Mouse (Mus musculus) CD4-positive, CD25-positive, alpha-beta regulatory T cell, adult 4 months (primary cell): ENCODE measurements around the gene Rffl. TPM values are rescaled to one million over a fixed set of nuclear protein-coding genes. Genes with fewer than 3 reads are reported as not detected.
A peak's percentile ranks its signal among the peaks of the same experiment; 100 is the strongest.

ENCODE experiments used
- ATAC-seq: one replicate; pipeline ENCODE4 v1.8.0; 2017
- polyA plus RNA-seq, 2 experiments: library from polyadenylated mRNA; unstranded; fragments of 100-300 nt; shearing (Covaris generic); gene quantifications; one replicate each; pipeline ENCODE4 v1.2.1; 2017

The Rffl gene
- polyA plus RNA-seq, 2 experiments from 2014 or later = 8.6 to 10.2 TPM

DNA sequence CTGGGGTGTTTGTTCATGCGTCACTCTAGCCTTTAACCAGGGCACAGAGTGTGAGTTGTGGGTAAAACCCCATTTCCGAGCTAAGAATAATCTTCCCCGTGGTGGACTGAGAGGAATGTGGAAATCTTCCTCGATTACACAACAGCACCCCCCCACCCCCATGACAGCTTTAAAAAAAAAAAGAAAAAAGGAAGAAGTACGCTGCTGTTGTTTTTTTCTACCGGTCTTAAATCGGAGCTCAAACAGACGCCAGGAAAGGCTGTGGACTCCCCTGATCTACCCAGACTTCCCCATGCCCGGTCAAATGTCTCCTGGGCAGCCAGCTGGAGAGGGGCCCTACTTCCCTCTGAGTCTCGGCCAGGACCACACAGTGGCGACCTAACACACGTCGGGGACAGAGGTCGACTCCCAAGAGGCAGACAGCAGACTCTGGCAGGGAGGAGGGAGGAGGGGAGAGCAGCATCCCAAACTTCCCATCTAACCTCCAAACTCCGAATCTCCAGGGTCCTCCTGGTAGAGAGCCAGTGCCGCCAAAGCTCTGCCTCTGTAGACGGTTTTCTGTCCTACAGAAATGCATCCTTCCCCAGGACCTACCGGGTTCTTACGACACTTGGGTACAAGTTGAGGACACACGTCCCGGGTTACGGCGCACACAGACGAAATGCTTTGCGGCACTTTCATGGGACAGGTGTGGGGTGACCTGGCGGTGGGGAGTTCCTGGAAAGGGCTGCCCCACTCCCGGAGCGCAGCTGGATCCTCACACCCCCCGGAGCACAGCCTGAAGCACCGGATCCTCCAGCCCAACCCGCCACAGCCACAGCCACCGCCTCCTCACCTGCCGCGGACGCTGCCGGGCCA, 608 bp downstream of the Rffl start:
- ATAC-seq = peak; percentile 51

DNA sequence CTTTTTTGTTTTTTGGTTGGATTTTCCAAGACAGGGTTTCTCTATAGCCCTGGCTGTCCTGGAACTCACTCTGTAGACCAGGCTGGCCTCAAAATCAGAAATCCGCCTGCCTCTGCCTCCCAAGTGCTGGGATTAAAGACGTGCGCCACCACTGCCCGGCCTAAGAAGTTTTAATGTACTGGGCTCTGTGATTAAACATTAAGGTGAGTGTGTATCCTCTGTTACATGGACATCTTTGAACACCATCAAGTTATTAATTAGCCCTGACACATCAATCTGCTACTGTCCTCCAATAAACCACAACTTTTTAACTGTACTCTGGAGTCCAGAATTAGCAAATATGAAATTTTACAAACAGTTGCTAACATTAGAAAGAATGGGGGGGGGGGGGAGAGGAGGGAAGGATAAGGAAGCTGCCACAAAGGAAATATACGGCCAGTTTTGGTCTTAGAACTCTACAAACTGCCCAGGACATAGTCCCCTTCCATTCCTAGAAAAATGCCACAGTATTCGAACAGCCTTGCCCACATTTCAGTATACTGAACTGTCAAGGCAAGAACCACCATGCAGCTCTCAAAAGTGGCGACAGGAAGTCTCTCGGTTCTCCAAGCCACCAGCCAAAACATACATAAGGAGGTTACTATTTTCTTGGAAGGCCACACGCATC, 1.4 kb downstream of the Rffl start:
- no peak for ATAC-seq

DNA sequence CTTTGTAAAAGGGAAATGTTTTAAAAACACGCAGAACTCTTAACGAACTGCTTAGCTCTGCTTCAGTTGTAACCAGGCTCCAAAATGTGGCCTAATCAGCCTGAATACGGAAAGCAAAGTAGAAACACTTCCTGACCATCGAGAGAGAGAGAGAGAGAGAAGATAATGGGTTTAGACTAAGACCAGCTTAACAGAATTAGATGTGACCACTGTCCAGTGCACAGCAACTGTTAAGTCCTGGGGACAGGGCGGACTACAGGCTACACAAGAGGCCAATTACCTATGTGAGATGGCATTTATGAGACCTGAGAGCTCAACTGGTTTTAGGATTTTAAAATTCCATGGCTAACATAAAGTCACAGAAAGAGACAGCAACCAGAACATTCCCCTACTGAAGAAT, 3.1 kb downstream of the Rffl start:
- ATAC-seq = no peak

DNA sequence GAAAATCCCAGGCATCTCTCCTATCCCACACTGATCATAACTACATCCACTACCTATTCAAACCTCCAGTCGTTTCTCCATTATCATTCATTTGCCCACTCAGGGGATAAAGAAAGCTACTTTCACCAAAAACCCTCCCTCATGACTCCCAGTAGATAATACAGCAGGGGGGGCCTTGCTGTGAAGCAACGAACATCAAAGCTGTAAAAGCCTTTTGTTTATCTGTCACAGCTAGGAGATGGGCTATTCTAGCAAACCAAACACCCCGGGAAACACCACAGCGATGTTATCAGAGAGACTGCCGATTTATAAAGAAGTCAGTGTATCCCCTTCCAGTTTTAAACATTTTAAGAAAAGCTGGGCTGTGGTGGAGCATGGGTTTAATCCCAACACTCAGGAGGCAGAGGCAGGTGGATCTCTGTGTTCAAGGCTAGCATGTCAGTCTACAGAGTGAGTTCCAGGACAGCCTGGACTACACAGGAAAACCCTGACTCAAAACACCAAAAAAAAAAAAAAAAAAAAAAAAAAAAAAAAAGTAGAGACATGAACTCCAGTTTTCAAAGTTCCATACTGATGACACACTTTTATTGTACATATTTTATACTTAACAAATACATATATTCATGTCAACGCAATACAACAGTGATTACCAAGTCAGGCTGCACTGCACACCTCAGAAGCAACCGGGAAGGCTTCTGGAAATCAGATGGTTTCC, 4.0 kb downstream of the Rffl start:
- no peak for ATAC-seq

DNA sequence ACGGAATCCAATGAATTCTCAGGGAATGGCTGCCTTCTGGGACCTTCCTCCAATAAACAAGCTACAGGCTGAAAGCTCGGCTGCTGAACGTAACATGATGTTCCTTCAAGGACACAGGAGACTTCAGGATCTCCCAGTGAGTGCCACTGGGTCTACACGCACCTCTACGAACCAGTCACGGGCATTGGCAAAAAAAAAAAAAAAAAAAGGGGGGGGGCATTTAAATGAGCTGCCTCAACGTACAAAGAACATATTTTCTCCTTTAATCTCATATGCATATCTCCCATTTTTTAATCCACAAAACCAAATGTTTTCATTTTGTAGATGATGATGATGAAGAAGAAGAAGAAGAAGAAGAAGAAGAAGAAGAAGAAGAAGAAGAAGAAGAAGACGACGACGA, 5.1 kb downstream of the Rffl start:
- ATAC-seq = no peak

DNA sequence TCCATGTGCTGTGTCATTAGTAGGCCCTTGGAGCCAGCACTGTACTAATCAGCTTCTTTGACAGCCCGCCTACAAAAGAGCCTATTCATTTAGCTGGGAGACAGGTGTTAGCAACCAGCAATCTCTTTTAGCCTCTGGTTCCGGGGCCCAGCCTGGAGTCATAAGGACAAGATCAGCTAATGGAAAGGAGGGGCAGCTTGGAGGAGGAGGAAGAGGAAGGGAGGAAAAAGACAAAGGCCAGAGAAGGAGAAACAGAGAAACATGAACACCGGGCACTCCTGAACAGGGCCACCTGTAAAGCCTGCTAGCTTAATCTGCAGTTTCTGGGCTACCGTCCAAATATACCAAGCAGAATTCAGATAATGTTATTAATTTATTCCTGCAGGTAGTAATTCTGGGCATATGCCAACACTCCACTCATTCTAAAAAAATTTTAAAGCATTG, 7.5 kb downstream of the Rffl start:
- no peak for ATAC-seq

DNA sequence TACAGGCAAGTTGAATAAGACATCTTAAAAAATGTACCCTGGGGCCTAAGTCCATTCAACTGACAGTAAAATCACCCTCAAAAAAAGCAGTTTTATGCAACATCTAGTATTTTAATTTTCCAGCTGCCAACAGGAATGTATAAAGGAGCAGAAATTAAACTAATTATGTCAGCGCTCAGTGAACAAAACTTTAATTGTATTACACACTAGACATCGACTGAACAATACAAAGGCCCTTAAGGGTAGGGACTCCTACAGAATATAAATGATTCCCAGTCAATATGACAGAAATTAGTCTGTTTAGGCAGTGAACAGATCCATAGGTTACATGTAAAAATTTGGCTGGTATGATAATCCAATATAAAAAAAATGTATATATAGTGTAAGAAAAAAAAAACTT, 8.0 kb downstream of the Rffl start:
- no peak for ATAC-seq

DNA sequence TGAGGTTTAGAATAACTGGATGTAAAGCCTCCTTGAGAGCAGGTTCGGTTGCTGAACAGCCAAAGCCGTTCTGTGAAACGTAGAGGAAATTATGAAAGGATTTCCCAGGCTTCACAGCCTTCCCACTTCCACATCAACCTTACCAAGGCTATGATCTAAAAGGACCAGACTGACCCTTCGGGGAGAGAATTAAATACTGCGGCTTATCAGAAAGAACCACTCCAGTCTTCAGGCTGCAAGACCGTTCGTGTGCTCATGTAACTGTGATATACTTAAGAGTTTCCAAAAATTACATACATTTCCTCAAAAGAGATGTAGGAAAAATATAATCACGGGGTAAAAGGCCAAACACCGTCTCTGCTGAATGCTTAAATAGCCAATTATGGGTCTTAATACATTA, 8.4 kb downstream of the Rffl start:
- ATAC-seq = no peak

DNA sequence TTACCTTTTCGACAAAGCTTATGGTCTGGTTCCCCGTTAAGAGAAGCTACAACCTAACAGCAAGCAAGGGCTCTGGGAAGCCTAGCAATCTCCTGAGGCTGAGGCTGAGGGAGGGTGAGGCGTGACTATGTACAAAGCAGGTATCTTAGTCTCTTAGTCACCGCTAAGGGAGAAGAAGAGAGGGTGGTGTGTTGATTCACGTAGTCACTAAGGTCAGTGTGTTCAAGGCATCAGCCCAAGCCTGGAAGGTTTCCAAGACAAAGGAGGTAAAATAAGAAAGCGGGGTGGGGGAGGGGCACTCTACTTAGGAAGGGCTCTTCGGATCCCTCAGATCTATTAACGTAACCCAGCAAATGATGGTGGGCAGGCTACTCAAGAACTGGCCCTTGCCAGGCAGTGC, 9.5 kb downstream of the Rffl start:
- ATAC-seq = no peak

DNA sequence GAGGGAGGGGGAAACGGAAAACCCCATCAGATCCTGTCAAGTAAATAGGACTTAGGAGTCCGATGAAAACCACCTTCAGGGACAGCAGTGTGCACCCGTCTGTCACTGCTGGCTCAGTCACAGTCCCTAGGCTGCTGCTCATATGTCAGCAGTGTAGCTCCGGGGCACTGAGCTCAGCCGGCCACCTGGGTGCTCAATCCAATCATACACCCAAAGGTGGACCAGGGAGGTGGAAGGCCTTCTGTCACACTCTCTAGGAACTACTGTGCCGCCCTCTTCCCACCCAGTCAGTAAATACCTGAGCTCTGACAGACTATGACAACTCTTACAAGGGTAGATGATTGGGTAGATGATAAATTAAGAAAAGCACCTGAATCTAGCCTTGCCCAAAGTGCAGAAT, 10.3 kb downstream of the Rffl start:
- no peak for ATAC-seq

DNA sequence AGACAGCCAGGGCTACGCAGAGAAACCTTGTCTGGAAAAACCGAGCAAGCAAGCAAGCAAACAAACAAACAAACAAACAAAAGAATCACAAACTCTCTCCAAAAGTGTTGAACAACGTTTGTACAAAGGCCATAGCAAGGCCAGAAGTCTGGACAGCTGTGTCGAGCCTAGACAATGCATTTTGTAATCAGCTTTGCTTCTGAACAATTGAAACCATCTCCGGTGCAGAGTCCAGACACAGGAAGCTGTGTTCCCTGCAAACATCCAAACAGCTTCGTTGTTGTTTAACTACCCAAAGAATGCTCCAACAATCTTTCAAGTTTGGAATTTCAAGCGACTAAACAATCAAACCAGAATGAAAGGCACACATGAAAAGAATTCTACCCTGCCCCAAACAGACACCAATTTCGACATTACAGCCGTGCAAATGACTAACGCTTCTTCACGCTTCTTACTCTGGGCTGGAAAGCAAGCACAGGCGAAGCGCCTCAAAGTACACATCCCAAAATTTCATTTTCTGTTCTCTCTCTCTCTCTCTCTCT, 13.6 kb downstream of the Rffl start:
- no peak for ATAC-seq

DNA sequence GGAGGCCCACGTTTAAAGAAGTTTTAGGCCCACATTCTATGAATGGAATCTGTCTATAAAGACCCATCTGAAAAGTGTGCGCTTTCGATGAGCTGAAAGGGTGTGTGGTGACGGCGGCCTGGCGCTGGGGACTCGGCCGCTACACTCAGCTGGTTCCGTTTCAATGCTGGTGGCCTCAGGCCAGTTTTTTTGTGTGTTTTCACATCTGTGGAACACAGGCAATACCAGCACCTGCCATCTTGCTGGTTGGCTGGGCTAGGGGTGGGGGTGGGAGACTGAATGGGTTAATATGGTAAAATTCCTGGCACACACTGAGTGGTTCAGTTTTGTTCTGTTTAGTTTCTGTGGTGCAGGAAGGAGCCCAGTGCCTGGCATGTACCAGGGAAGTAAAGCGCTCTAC, 15.0 kb downstream of the Rffl start:
- ATAC-seq = no peak

DNA sequence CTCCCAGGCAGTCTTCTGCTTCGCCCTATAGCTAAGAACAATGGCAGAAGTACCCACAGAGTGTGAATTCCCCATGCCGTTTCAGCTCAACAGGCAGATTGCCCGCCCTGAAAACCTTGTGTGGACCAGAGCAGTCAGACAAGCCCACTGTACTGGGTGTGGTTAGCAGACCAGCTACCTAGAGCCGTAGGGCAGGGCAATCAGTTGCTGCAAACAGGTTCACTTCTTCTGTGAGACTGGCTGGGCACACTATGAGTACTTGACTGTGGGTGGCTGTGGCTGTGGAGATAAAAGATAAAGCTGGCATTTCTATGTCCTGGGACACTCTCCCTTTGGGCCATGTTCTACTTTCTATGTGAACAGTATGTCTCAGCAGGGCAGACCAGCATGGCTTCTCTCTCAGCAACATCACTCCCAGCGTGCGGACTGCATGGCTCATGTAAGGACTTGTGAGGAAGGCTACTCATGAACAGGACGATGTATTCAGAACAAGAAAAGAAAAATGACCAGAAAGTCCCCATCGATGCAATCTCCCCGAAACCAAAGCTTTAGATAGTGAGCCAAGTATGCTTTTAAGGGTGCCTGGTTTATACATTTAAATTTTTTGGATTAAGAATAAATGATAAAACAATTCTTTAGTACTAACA, 15.6 kb downstream of the Rffl start:
- ATAC-seq = no peak

DNA sequence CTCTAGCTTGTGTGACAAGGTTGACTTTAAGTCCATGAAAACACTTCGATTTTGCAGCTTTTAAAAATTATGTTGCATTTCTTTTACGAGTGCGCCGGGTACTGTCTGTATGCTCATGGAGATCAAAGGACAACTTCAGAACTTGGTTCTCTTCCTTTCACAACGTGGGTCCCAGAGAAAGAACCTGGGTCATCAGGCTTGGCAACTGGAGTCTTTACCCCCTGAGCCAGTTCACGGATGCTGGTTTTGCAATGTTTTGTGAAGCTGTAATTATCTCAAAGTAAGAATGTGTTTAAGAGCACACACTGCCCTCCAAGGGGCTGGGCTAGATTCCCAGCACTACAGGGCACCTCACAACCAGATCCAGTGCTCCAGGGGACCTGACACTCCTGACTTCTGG, 16.9 kb downstream of the Rffl start:
- no peak for ATAC-seq

DNA sequence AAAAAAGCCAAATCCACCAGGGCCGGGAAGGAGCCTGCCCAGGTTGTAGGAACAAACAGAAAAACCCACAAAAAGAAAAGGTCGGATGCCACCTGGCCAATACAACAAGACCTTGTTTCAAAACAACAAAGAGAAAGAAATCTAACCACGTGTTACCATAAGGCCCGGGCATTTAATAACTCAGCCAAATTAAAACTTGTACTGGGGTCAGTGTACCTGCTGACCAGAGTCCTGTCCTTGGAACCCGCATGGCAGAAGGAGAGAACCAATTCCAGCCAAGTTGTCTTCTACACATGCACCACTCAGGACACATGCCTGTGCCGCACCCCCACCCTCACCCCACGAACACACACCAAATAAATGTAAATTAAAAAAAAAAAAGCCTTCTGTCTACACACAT, 18.1 kb downstream of the Rffl start:
- no peak for ATAC-seq

DNA sequence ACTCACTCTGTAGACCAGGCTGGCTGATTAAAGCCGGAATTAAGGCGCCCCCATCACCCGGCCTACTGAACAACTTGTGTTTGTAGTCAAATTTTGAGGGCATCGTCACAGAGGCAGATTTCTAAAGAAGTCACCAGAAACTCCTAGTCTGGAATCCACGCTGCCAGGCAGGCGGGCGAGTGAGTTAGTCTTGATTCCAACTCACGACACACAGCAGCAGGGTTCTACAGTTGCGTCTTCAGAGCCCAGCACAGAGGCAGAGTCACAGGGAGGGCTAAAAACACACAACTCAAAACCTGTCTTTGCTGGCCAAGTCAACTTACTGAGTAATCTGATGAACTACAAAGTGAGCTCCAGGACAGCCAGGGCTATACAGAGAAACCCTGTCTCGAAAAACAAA, 18.5 kb downstream of the Rffl start:
- no peak for ATAC-seq

DNA sequence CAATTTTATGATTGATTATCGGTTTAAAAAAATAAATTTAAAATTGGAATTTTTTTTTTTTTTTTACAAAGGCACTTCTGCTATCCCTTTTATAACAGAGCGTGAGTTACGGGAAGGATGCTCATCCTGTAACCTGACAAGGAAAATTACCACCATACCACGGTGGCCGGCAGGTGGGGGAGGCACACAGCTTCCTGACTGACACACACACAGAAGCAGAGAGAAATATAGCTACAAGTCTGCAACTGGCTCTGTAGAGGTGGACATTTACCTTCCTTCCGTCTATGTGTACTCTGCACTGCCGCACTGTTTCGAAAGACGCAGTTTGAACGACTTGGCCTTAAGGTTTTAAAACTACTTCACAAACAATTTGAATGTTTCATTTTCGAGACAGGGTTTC, 18.9 kb downstream of the Rffl start:
- ATAC-seq = no peak

DNA sequence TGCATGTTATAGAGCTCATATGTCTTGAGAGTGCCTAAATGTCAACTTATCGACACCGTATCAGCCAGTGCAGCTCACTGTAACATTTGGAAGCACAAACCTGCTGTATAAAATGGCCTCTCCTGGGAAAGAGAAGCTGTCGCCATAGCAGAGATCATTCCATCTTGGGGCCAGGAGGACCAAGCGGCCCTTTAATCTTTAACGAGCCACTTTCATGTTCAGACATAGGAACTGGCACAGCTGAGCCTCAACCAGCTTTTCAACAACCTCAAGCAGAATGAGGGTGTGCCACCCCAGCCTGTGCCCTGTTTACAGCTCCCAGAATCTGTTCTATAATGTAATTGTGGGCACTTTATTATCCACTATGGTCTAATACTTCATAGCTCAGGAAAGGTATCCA, 20.8 kb downstream of the Rffl start:
- no peak for ATAC-seq

DNA sequence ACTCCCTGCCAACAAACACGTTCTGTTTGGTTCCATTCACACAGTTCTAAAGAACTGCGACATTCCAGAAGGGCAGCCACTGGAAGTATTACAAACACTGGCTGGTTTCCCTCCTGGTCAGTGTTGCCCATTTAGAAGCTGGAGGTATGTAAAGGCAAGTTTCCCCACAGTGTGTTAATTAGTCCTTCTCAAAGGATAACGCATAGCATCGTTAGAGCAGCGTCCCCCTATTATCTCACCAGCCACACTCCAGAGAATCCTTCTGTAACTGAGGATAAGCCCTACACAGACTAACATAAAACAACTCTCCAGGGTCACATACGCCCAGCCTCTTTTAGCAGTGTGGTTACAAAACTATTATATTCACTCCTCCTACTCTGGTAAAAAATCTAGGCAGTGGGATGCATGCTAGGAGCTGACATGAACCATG, 23.4 kb downstream of the Rffl start:
- no peak for ATAC-seq

DNA sequence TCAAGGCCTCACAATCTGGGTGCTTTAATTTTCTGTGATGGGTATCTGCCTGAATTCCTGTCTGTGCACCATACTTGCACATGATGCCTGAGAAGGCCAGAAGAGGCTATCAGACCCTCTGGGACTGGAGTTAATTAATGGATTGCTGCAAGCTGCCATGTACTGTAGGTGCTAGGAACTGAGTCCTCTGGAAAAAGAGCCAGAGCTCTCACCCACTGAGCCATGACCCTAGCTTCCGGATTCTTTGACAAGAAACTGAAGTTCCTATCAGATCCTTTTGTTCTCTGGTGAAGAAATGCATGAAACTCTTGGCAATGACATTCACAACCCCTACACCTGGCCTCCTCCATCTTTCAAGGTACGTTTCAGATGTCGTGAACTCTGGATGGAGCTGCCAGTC, 24.1 kb downstream of the Rffl start:
- no peak for ATAC-seq

DNA sequence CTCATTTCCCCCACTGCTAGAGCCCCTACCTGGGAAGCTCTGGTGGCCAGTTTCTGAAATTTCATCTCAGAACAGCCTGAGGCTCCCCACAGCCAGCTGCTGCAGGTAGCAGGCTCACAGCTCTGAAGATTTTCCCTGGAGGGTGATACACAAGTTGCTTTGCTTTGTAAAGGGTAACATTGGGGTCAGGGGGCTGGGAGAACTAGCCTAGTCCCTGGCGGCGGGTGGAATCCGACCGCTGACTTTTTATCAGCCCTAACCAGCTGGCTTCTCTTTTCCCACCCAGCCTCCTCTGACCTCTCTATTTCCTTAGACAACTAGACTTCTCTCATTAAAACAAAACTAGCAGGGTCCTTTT, 25.0 kb downstream of the Rffl start:
- ATAC-seq = no peak

DNA sequence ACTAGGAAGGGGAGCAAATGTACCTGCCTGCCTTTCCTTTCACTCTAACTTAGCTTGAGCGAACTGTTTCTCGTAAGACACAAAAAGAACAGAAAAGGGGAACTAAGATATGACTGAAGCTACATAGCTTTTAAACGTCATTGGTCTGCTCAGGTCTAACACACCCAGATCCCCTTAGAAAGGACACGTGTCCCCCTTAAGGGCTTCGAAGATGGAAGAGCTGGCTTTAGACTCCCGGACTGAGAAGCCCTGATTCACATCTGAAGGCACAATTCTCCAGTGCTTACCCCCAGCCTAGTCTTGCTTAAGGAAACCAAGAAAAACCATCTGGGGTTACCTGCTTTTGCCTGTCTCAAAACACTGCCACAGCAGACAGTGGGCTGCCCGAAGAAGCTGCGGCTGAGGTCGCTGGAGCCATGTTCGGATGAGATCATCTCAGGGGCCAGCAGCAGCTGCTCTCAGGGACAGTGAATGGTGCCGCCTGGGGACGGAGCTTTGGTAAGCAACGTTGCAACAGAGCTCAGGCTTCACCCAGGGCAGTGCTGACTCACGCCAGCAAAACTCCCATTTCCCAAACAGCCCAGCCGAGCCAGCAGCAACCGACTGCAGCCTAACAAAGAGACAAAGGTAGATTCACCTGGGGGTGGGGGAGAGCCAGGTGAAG, 25.5 kb downstream of the Rffl start:
- ATAC-seq = no peak
